Mouse (Mus musculus) heart, postnatal 0 days (tissue): ENCODE measurements around the gene Acaca. TPM values are rescaled to one million over a fixed set of nuclear protein-coding genes. Genes with fewer than 3 reads are reported as not detected.

Experiments used
- ATAC-seq: fragments of 200-750 bp; cut with Nextera tagmentation; 2 replicates; pipeline ENCODE4 v1.8.0; 2017; ENCODE audit warnings: low read depth, moderate number of reproducible peaks, moderate library complexity; ENCODE audit not compliant: insufficient read depth
- DNase-seq: peaks from one replicate; pipeline ENCODE4 v3.0.0-alpha.2; 2016; ENCODE audit warnings: low spot score
- H3K27ac ChIP-seq: fragments of 300-500 bp; sonication (generic); 2 replicates; pipeline ENCODE4 v1.5.1; 2014; ENCODE audit warnings: low read depth, mild to moderate bottlenecking
- H3K27me3 ChIP-seq: fragments of 300-500 bp; sonication (generic); 2 replicates; pipeline ENCODE4 v1.6.1; 2014; ENCODE audit warnings: low read length, mixed read lengths; ENCODE audit not compliant: control insufficient read depth, insufficient read depth
- H3K36me3 ChIP-seq: fragments of 300-500 bp; sonication (generic); replicated peaks from 2 replicates; pipeline ENCODE4 v1.6.1; 2014; ENCODE audit warnings: low read length, mixed read lengths; ENCODE audit not compliant: control insufficient read depth, insufficient read depth
- H3K4me1 ChIP-seq: fragments of 300-500 bp; sonication (generic); 2 replicates; pipeline ENCODE4 v1.6.1; 2014; ENCODE audit warnings: antibody characterized with exemption; ENCODE audit not compliant: control insufficient read depth, insufficient read depth
- H3K4me2 ChIP-seq: fragments of 300-500 bp; sonication (generic); 2 replicates; pipeline ENCODE4 v1.6.1; 2014; ENCODE audit warnings: low read depth, mild to moderate bottlenecking, low read length, moderate library complexity
- H3K4me3 ChIP-seq: fragments of 300-500 bp; sonication (generic); 2 replicates; pipeline ENCODE4 v1.5.1; 2014; ENCODE audit warnings: low read depth, low read length
- H3K9ac ChIP-seq: fragments of 300-500 bp; sonication (generic); replicated peaks from 2 replicates; pipeline ENCODE4 v1.6.1; 2014; ENCODE audit warnings: low read depth, low read length, mixed read lengths
- H3K9me3 ChIP-seq: fragments of 300-500 bp; sonication (generic); replicated peaks from 2 replicates; pipeline ENCODE4 v1.6.1; 2016; ENCODE audit warnings: low read length; ENCODE audit not compliant: control insufficient read depth
- CTCF ChIP-seq: IDR thresholded peaks from 2 replicates; pipeline ENCODE4 v1.5.1; 2016; ENCODE audit warnings: antibody characterized with exemption, control low read depth, low read depth
- EP300 ChIP-seq: IDR thresholded peaks from 2 replicates; pipeline ENCODE4 v1.6.1; 2016; ENCODE audit warnings: antibody characterized with exemption, low read depth
- WGBS: fragments of 180-500 bp; shearing (Covaris S2); extraction: QIAGEN DNeasy Blood & Tissue Kit; methylation state at CpG from one replicate; pipeline ENCODE4 v1.1.7; 2014; 5-methylcytosine and 5-hydroxymethylcytosine counted together
- polyA plus RNA-seq: library from polyadenylated mRNA; unstranded; fragments of >200 nt; fragmentation: Nextera tagmentation; extraction: Ambion mirVana; gene quantifications from 2 replicates; pipeline ENCODE4 v1.2.1, GENCODE M21; 2015
- total RNA-seq: library from RNA; depleted of rRNA; stranded (reverse); fragments of >200 nt; gene quantifications from 2 replicates; pipeline ENCODE4 v1.2.3, GENCODE M21; 2014; ENCODE audit warnings: low replicate concordance

Acaca gene
- total and polyA plus RNA-seq, 2 experiments from 2014 or later: 3.0 to 11.5 TPM

DNA sequence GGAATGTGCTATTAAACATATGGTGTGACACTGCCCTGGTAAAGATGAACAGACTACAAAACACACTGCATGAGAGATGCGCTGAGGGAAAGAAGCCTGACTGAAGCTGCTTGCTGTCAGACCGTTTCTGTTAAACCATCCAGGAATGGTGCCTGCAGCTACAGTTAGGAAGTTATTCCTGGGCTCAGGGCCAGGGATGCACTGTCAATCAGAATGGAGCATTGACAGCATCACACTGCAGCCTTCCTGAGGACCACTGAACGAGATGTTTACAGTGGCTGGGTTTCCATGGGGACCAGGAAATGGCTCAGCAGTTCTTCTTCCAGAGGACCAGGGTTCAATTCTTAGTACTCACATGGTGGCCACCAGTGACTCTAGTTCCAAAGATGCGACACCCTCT is 280.9 kb downstream of the Acaca start:
- no peaks in the 10 kb centered on the region for H3K36me3 ChIP-seq
- TF ChIP-seq EP300 (no peak), CTCF (no peak)
- ATAC-seq (no peak), DNase-seq (no peak)
- H3K27me3 ChIP-seq: no peaks in the 10 kb centered on the region
- H3K4me1 ChIP-seq: no peaks in the 10 kb centered on the region
- peaks cover 6% of the 10 kb centered on the region; the same call in 1 of the 2 replicates for H3K9me3 ChIP-seq
- H3K4me2 ChIP-seq: no peak overlapping the region
- no peak overlapping the region for H3K27ac ChIP-seq
- no peak overlapping the region for H3K4me3 ChIP-seq
- WGBS: 40% methylated on average over 4 of the region's 4 CpGs
- no peak overlapping the region for H3K9ac ChIP-seq

- Histone ChIP-seq H3K36me3 (no peaks in the 10 kb centered on the region), H3K4me2 (no peak overlapping the region), H3K27me3 (no peaks in the 10 kb centered on the region), H3K4me1 (no peaks in the 10 kb centered on the region), H3K4me3 (no peak overlapping the region), H3K9me3 (peaks cover 6% of the 10 kb centered on the region; the same call in 1 of the 2 replicates), H3K27ac (no peak overlapping the region), H3K9ac (no peak overlapping the region)
- TF ChIP-seq CTCF (no peak), EP300 (no peak)
- no peak for ATAC-seq
- DNase-seq: no peak
- 61% methylated on average over 7 of the region's 7 CpGs for WGBS
Observed at GRCm38 (mm10) chr11:84410879-84411641, 281.6 kb downstream of the Acaca start.

DNA sequence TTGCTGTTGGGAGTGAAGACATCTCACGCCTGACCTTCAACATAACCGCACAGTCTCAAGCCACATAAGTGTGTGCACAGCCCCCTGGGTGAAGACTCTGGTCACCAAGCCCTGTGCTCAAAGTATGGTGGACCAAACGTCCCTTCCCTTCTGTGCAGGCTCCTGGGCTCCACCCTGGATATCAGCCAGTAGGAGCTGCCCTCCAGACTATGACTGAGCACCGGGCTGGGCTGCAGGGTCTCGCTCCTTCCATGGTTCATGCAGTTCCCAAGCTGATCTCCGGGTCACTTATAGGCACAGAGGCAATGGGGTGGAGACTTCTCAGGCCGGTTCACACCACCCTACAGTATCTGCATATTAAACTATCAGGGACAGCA is 282.2 kb downstream of the Acaca start:
- Histone ChIP-seq H3K27ac (no peak overlapping the region), H3K36me3 (no peaks in the 10 kb centered on the region), H3K4me1 (no peaks in the 10 kb centered on the region), H3K4me2 (no peak overlapping the region), H3K9ac (no peak overlapping the region), H3K4me3 (no peak overlapping the region), H3K9me3 (peaks cover 4% of the 10 kb centered on the region; the same call in 1 of the 2 replicates), H3K27me3 (no peaks in the 10 kb centered on the region)
- no peak for TF ChIP-seq CTCF
- TF ChIP-seq EP300: no peak
- no peak for ATAC-seq
- DNase-seq: no peak
- WGBS: 62% methylated on average over 7 of the region's 7 CpGs

GRCm38 (mm10) chr11:84412201-84412934 is 282.9 kb downstream of the Acaca start:
- TF ChIP-seq CTCF: no peak
- Histone ChIP-seq H3K36me3 (no peaks in the 10 kb centered on the region), H3K9ac (no peak overlapping the region), H3K4me2 (no peak overlapping the region), H3K27ac (no peak overlapping the region), H3K4me1 (no peaks in the 10 kb centered on the region), H3K9me3 (no peaks in the 10 kb centered on the region), H3K4me3 (no peak overlapping the region), H3K27me3 (no peaks in the 10 kb centered on the region)
- ATAC-seq (no peak), DNase-seq (no peak)
- WGBS: 77% methylated on average over 12 of the region's 12 CpGs

DNA sequence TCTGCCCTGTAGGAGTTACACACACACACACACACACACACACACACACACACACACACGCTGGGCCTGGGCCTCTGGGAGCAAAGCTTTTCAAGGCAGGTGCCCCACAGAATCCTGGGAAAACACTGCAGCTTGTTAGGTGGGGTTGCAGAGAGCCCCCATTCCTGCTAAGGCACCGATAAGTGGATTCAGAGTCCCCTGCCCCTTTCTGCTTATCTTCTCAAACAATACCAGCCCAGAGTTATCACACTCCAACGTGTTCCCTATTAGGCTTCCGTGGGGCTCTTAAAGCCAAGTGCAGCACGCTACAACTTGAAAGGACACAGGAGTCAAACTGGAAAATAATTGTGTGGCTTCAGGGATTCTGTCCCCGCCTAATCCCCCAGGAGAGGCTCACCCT is 283.6 kb downstream of the Acaca start:
- Histone ChIP-seq H3K4me2 (no peak overlapping the region), H3K27me3 (no peaks in the 10 kb centered on the region), H3K4me1 (no peaks in the 10 kb centered on the region), H3K27ac (no peak overlapping the region), H3K36me3 (no peaks in the 10 kb centered on the region), H3K9me3 (no peaks in the 10 kb centered on the region), H3K4me3 (no peak overlapping the region), H3K9ac (no peak overlapping the region)
- TF ChIP-seq CTCF (no peak), EP300 (no peak)
- 19% methylated on average over 6 of the region's 6 CpGs for WGBS
- DNase-seq (no peak), ATAC-seq (no peak)
